In the genomic region with DNA sequence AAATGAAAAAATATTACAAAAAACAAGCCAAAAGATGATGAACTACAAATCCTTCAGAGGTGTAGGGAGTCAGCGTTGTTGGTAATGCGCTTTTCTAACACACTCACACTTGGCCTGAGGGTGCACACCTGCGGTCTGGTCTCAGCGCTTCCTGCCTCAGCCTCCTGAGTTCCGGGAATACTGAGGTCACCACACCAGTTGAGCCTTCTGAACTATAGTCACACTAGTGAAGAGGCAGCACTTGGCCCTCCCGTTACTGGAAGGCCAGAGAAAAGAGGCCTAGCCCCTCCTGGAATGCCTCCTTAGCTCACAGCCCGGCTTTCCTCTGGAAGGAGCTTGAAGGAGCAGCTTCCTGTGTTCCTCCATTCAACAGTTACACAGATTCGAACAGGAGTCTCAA, we compare ENCODE assay signal across 22 mouse cellular contexts. TPM values are rescaled to one million over a fixed set of nuclear protein-coding genes. Genes with fewer than 3 reads are reported as not detected.
"Had no signal": no experiment of that assay in that cellular context is flagged by ENCODE, and none has a peak within 500 bp of the region (broad histone marks: within the 10 kb centered on the region; RNA-seq: fewer than 3 reads in every experiment).

No protein-coding gene starts in this region.

- H3K27me3 ChIP-seq: neural tube, embryonic 12.5 days; neural tube, embryonic 13.5 days; neural tube, embryonic 15.5 days; stomach, embryonic 15.5 days had no signal

- H3K9me3 ChIP-seq: neural tube, embryonic 12.5 days; neural tube, embryonic 13.5 days; neural tube, embryonic 15.5 days; stomach, embryonic 15.5 days had no signal

- H3K9ac ChIP-seq: neural tube, embryonic 12.5 days; neural tube, embryonic 13.5 days; neural tube, embryonic 15.5 days; stomach, embryonic 15.5 days had no signal

- H3K36me3 ChIP-seq: neural tube, embryonic 12.5 days; neural tube, embryonic 13.5 days; neural tube, embryonic 15.5 days; stomach, embryonic 15.5 days had no signal

- DNase-seq: retina, postnatal 1 day; right cerebral cortex, adult 18-20 months; right cerebral cortex, postnatal 14 days; right cerebral cortex, postnatal 25 days; right cerebral cortex, postnatal 4 days; spleen, adult 18-20 months; thymus, adult 18-20 months; thymus, adult 2 months; thymus, postnatal 14 days; thymus, postnatal 25 days; thymus, postnatal 36 days; thymus, postnatal 4 days had no signal

- H3K4me3 ChIP-seq: neural tube, embryonic 12.5 days; neural tube, embryonic 13.5 days; neural tube, embryonic 15.5 days; stomach, embryonic 15.5 days had no signal

- H3K4me1 ChIP-seq: neural tube, embryonic 12.5 days; neural tube, embryonic 13.5 days; neural tube, embryonic 15.5 days; stomach, embryonic 15.5 days had no signal

- H3K27ac ChIP-seq: neural tube, embryonic 12.5 days; neural tube, embryonic 13.5 days; neural tube, embryonic 15.5 days; stomach, embryonic 15.5 days; stomach, postnatal 0 days had no signal

RNA-seq across cellular contexts. Expression of a gene that starts 22.2 kb away (rescaled TPM):
- total RNA-seq: neutrophil, adult 5-6 weeks had no signal
- polyA plus RNA-seq: small intestine, adult 2 months; spleen, adult 2 months had no signal

RNA-seq across cellular contexts. Expression of a gene that starts 54.9 kb away (rescaled TPM):
- polyA plus RNA-seq: neural tube, embryonic 12.5 days; neural tube, embryonic 14.5 days; neural tube, embryonic 15.5 days; small intestine, adult 2 months; stomach, embryonic 16.5 days had no signal
